ENCODE assay signal across 28 mouse cellular contexts in genomic region chr5:138840981-138841380, GRCm38 (mm10). TPM values are rescaled to one million over a fixed set of nuclear protein-coding genes. Genes with fewer than 3 reads are reported as not detected.
"Had no signal": no experiment of that assay in that cellular context is flagged by ENCODE, and none has a peak within 500 bp of the region (broad histone marks: within the 10 kb centered on the region; RNA-seq: fewer than 3 reads in every experiment).

No protein-coding gene starts in this region.

- H3K36me3 ChIP-seq: heart, embryonic 10.5 days; heart, embryonic 12.5 days; hindbrain, embryonic 10.5 days; hindbrain, embryonic 12.5 days; intestine, embryonic 15.5 days; kidney, embryonic 15.5 days; limb, embryonic 10.5 days; limb, embryonic 12.5 days; liver, embryonic 13.5 days; liver, embryonic 15.5 days had no signal

- H3K27ac ChIP-seq: gastrocnemius, adult 2 months; heart, embryonic 10.5 days; hindbrain, embryonic 10.5 days; hindbrain, embryonic 12.5 days; hindbrain, embryonic 14.5 days; intestine, embryonic 15.5 days; kidney, embryonic 15.5 days; layer of hippocampus, adult 2 months; left cerebral cortex, adult 2 months; limb, embryonic 10.5 days; limb, embryonic 12.5 days; liver, embryonic 13.5 days; liver, embryonic 15.5 days had no signal

- H3K4me3 ChIP-seq: gastrocnemius, adult 2 months; heart, embryonic 10.5 days; heart, embryonic 12.5 days; hindbrain, embryonic 10.5 days; hindbrain, embryonic 12.5 days; intestine, embryonic 15.5 days; kidney, embryonic 15.5 days; layer of hippocampus, adult 2 months; left cerebral cortex, adult 2 months; limb, embryonic 10.5 days; limb, embryonic 12.5 days; liver, embryonic 13.5 days; liver, embryonic 15.5 days had no signal

- H3K4me1 ChIP-seq: heart, embryonic 10.5 days; heart, embryonic 12.5 days; hindbrain, embryonic 12.5 days; intestine, embryonic 15.5 days; limb, embryonic 10.5 days; limb, embryonic 12.5 days; liver, embryonic 13.5 days; liver, embryonic 15.5 days had no signal

- DNase-seq: gastrocnemius, adult 2 months; gastrocnemius, postnatal 10 days; gastrocnemius, postnatal 25 days; heart, adult 18-20 months; heart, postnatal 10 days; heart, postnatal 4 days; kidney, postnatal 10 days; liver; liver, embryonic 13.5 days; liver, postnatal 0 days had no signal

- H3K27me3 ChIP-seq: hindbrain, embryonic 12.5 days; intestine, embryonic 15.5 days; kidney, embryonic 15.5 days; liver, embryonic 13.5 days; liver, embryonic 15.5 days had no signal

RNA-seq across cellular contexts. Expression of gene Gm5294, which starts 21.1 kb away (rescaled TPM):
- polyA plus RNA-seq: frontal cortex, adult 2 months; heart, embryonic 10.5 days; heart, embryonic 12.5 days; heart, embryonic 14.5 days; hindbrain, embryonic 10.5 days; inflammation-experienced regulatory T-cells, adult 6 months; intestine, embryonic 15.5 days; intestine, postnatal 0 days; kidney, embryonic 15.5 days; limb, embryonic 10.5 days; limb, embryonic 12.5 days; limb, embryonic 14.5 days; liver, embryonic 11.5 days; liver, embryonic 13.5 days; liver, embryonic 15.5 days; liver, postnatal 0 days had no signal
